Mouse (Mus musculus): ENCODE results near the gene Bach1.

- TF ChIP-seq CTCF (IDR thresholded peaks at IDR 0.05; ENCODE audit: insufficient read depth, low read length) (no peak), POLR2A (IDR thresholded peaks at IDR 0.05; ENCODE audit: borderline replicate concordance, extremely low read depth, low read depth, low read length) (no peak)
These were observed 42.0 kb upstream of the Bach1 start for GRCm38 (mm10) chr16:87656771-87657170.
